Mouse (Mus musculus) MEL (cell line): Measurements from ENCODE around the gene Trp53tg5.

Source experiments
- CTCF ChIP-seq, 3 experiments: IDR thresholded peaks in 2 of 3; conservative IDR thresholded peaks in 1 of 3; 2 replicates each; pipeline ENCODE4 v1.5.1; 2011 to 2012; ENCODE audit warnings: low read length in 3 of 3, low read depth in 2 of 3, mild to moderate bottlenecking in 2 of 3, improper control_type of control experiment in 1 of 3, inconsistent platforms in 1 of 3, mixed read lengths in 1 of 3, moderate library complexity in 1 of 3; ENCODE audit not compliant: control insufficient read depth in 1 of 3, insufficient read depth in 1 of 3, poor library complexity in 1 of 3, severe bottlenecking in 1 of 3
- MAX ChIP-seq: IDR thresholded peaks from 2 replicates; pipeline ENCODE4 v1.6.1; 2011; ENCODE audit warnings: low read length, improper control_type of control experiment
- POLR2A ChIP-seq, 2 experiments: IDR thresholded peaks; 2 replicates each; pipeline ENCODE4 v1.6.1; 2011 to 2012; ENCODE audit warnings: low read length in 2 of 2, mild to moderate bottlenecking in 2 of 2, control low read depth in 1 of 2, improper control_type of control experiment in 1 of 2, low read depth in 1 of 2, moderate library complexity in 1 of 2; ENCODE audit not compliant: control insufficient read depth in 1 of 2, insufficient read depth in 1 of 2, poor library complexity in 1 of 2
- SIN3A ChIP-seq: IDR thresholded peaks from 2 replicates; pipeline ENCODE4 v1.6.1; 2012; ENCODE audit warnings: low read length, improper control_type of control experiment, inconsistent platforms
- TBP ChIP-seq: IDR thresholded peaks from 2 replicates; pipeline ENCODE4 v1.8.0; 2011; ENCODE audit warnings: low read depth, low read length, improper control_type of control experiment
- UBTF ChIP-seq: IDR thresholded peaks from 2 replicates; pipeline ENCODE4 v1.6.1; 2012; ENCODE audit warnings: low read depth, mild to moderate bottlenecking, inconsistent platforms, low read length, improper control_type of control experiment, moderate library complexity, borderline replicate concordance; ENCODE audit not compliant: insufficient read depth
- ZMIZ1 ChIP-seq: IDR thresholded peaks from 2 replicates; pipeline ENCODE4 v1.6.1; 2012; ENCODE audit warnings: low read depth, mild to moderate bottlenecking, inconsistent platforms, low read length, improper control_type of control experiment, moderate library complexity

- TF ChIP-seq UBTF (no peak), TBP (no peak), CTCF (IDR thresholded peaks at IDR 0.05 in 2 of 3, conservative IDR thresholded peaks at IDR 0.05 in 1 of 3; ENCODE audit: control insufficient read depth in 1 of 3, insufficient read depth in 1 of 3, low read depth in 2 of 3, low read length in 3 of 3, poor library complexity in 1 of 3, severe bottlenecking in 1 of 3) (no peak), MAX (no peak), POLR2A (IDR thresholded peaks at IDR 0.05; ENCODE audit: control insufficient read depth in 1 of 2, insufficient read depth in 1 of 2, low read depth in 1 of 2, low read length in 2 of 2, poor library complexity in 1 of 2) (no peak), SIN3A (no peak), ZMIZ1 (no peak)
Observed at GRCm38 (mm10) chr2:164429881-164430615, 43.5 kb downstream of the Trp53tg5 start.
